Mouse (Mus musculus) C3H10T1/2 (cell line): ENCODE measurements around the gene Rgcc. TPM values are rescaled to one million over a fixed set of nuclear protein-coding genes. Genes with fewer than 3 reads are reported as not detected.

ENCODE experiments used
- polyA plus RNA-seq, 2 experiments: library from polyadenylated mRNA; unstranded; fragments of >200 nt; fragmentation: generic; extraction: Trizol; gene quantifications; one replicate each; pipeline ENCODE4 v1.2.1; 2012; ENCODE audit warnings: missing spikeins in 2 of 2

Gene Rgcc
- polyA plus RNA-seq = 1 to 10 TPM in 1 of 2 experiments, under 1 TPM in 1; 0.34 to 5.3 TPM

GRCm38 (mm10) chr14:79301466-79301875, at the start of gene Rgcc:
Rgcc (minus strand) TSS chr14:79301645.

Other genes starting within 250 kb of the Rgcc start
- not detected for gene Zfp957, start 54.3 kb downstream of the Rgcc start, polyA plus RNA-seq
- gene Naa16, start 89.1 kb upstream of the Rgcc start, polyA plus RNA-seq = 1 to 10 TPM; 1.3 to 3.7 TPM
- 1 to 10 TPM in 1 of 2 experiments, under 1 TPM in 1; 0.12 to 2.4 TPM for gene Mtrf1, start 96.1 kb upstream of the Rgcc start, polyA plus RNA-seq
- gene Kbtbd7, start 124.9 kb upstream of the Rgcc start, polyA plus RNA-seq = 1 to 10 TPM in 1 of 2 experiments, under 1 TPM in 1; 0.06 to 1.2 TPM
- not detected for gene Kbtbd6, start 150.2 kb upstream of the Rgcc start, polyA plus RNA-seq
- gene Elf1, start 179.5 kb upstream of the Rgcc start, polyA plus RNA-seq = 1 to 10 TPM in 1 of 2 experiments, under 1 TPM in 1; 0.40 to 3.8 TPM
- 1 to 10 TPM; 3.2 to 8.7 TPM for gene Wbp4, start 179.9 kb upstream of the Rgcc start, polyA plus RNA-seq